Mouse (Mus musculus) G1E (cell line): ENCODE data around the gene Src. TPM values are rescaled to one million over a fixed set of nuclear protein-coding genes. Genes with fewer than 3 reads are reported as not detected.

Source experiments
- ATAC-seq: 2 replicates; pipeline ENCODE4 v1.8.0; 2016; ENCODE audit warnings: mild to moderate bottlenecking; ENCODE audit not compliant: insufficient number of reproducible peaks, poor library complexity, low FRiP score, severe bottlenecking; ENCODE audit errors: extremely low read depth
- DNase-seq: peaks from one replicate; pipeline ENCODE4 v3.0.0; 2012; ENCODE audit warnings: low spot score
- H3K27me3 ChIP-seq: 2 replicates; pipeline ENCODE4 v1.6.1; 2012; ENCODE audit warnings: mild to moderate bottlenecking, low read length, inconsistent platforms; ENCODE audit not compliant: insufficient read depth
- H3K36me3 ChIP-seq: replicated peaks from 2 replicates; pipeline ENCODE3; 2012; ENCODE audit warnings: mild to moderate bottlenecking, inconsistent platforms
- H3K4me1 ChIP-seq: 2 replicates; pipeline ENCODE4 v1.6.1; 2012; ENCODE audit warnings: low read depth, low read length, inconsistent platforms, mixed read lengths; ENCODE audit not compliant: insufficient read depth
- H3K4me3 ChIP-seq: 2 replicates; pipeline ENCODE4 v1.5.1; 2012; ENCODE audit warnings: low read depth, mild to moderate bottlenecking, inconsistent platforms, low read length, moderate library complexity, mixed read lengths
- H3K9me3 ChIP-seq: replicated peaks from 2 replicates; pipeline ENCODE4 v1.6.1; 2012; ENCODE audit warnings: inconsistent platforms
- CTCF ChIP-seq: IDR thresholded peaks from 2 replicates; pipeline ENCODE4 v1.5.1; 2012; ENCODE audit warnings: low read depth, low read length, inconsistent platforms, mixed read lengths
- GATA1 ChIP-seq: IDR thresholded peaks from 2 replicates; pipeline ENCODE4 v1.6.1; 2012; ENCODE audit warnings: borderline replicate concordance, low read length, inconsistent platforms, mixed read lengths
- GATA2 ChIP-seq: IDR thresholded peaks from 2 replicates; pipeline ENCODE4 v1.6.1; 2012; ENCODE audit warnings: low read depth, low read length, inconsistent platforms, borderline replicate concordance
- POLR2AphosphoS5 ChIP-seq: IDR thresholded peaks from 2 replicates; pipeline ENCODE4 v1.6.1; 2012; ENCODE audit warnings: low read depth, low read length, inconsistent platforms; ENCODE audit not compliant: insufficient replicate concordance
- TAL1 ChIP-seq: conservative IDR thresholded peaks from 2 replicates; pipeline ENCODE4 v1.6.1; 2012; ENCODE audit warnings: low read depth, low read length, inconsistent platforms, mixed read lengths
- polyA plus RNA-seq: library from polyadenylated mRNA; stranded (reverse); fragments of >175 nt; gene quantifications from 2 replicates; pipeline ENCODE4 v1.2.3, GENCODE M21; 2012
- total RNA-seq, 2 experiments: library from RNA; stranded (forward) in 1 of 2; stranded (reverse) in 1 of 2; fragments of 200-1000 nt in 1 of 2; fragments of >200 nt in 1 of 2; fragmentation: Nextera tagmentation in 1 of 2; gene quantifications; 2 replicates each; pipeline ENCODE4 v1.2.3; 2014 to 2017

Src gene
- total and polyA plus RNA-seq, 3 experiments: 0.22 to 0.49 TPM; not detected in 1

GRCm38 (mm10) chr2:157420404-157420803, 2.2 kb downstream of the Src start:
- Histone ChIP-seq H3K27me3 (peaks cover 26% of the 10 kb centered on the region), H3K36me3 (no peaks in the 10 kb centered on the region), H3K9me3 (peaks cover 3% of the 10 kb centered on the region; the same call in 1 of the 2 replicates), H3K4me1 (no peaks in the 10 kb centered on the region), H3K4me3 (no peak overlapping the region)
- no peak for DNase-seq
- TF ChIP-seq GATA2: no peak
- TF ChIP-seq CTCF: no peak
- TF ChIP-seq GATA1: no peak
- no peak for TF ChIP-seq POLR2AphosphoS5
- TF ChIP-seq TAL1: no peak
- no peak for ATAC-seq

- no peak for DNase-seq
- peaks cover 25% of the 10 kb centered on the region for H3K27me3 ChIP-seq
- no peaks in the 10 kb centered on the region for H3K4me1 ChIP-seq
- no peak overlapping the region for H3K4me3 ChIP-seq
- no peaks in the 10 kb centered on the region for H3K36me3 ChIP-seq
- no peak for ATAC-seq
- TF ChIP-seq GATA1 (no peak), TAL1 (no peak), POLR2AphosphoS5 (no peak), CTCF (no peak), GATA2 (no peak)
- H3K9me3 ChIP-seq: peaks cover 3% of the 10 kb centered on the region; the same call in 1 of the 2 replicates
Observed at GRCm38 (mm10) chr2:157422062-157422655, 3.9 kb downstream of the Src start.

- Histone ChIP-seq H3K4me3 (no peak overlapping the region), H3K36me3 (no peaks in the 10 kb centered on the region), H3K4me1 (no peaks in the 10 kb centered on the region), H3K27me3 (peaks cover 24% of the 10 kb centered on the region), H3K9me3 (peaks cover 3% of the 10 kb centered on the region; the same call in 1 of the 2 replicates)
- DNase-seq: no peak
- ATAC-seq: no peak
- TF ChIP-seq GATA2 (no peak), GATA1 (no peak), TAL1 (no peak), POLR2AphosphoS5 (no peak), CTCF (no peak)
Observed at GRCm38 (mm10) chr2:157422854-157423705, 4.8 kb downstream of the Src start.

GRCm38 (mm10) chr2:157423706-157424125, 5.5 kb downstream of the Src start:
- ATAC-seq: no peak
- peaks cover 3% of the 10 kb centered on the region; the same call in 1 of the 2 replicates for H3K9me3 ChIP-seq
- H3K4me1 ChIP-seq: no peaks in the 10 kb centered on the region
- TF ChIP-seq GATA2 (no peak), TAL1 (no peak)
- H3K36me3 ChIP-seq: no peaks in the 10 kb centered on the region
- peaks cover 21% of the 10 kb centered on the region; the same call in 1 of the 2 replicates for H3K27me3 ChIP-seq
- no peak overlapping the region for H3K4me3 ChIP-seq
- no peak for DNase-seq

GRCm38 (mm10) chr2:157424126-157424903, 6.1 kb downstream of the Src start:
- DNase-seq (no peak), ATAC-seq (no peak)
- TF ChIP-seq TAL1 (no peak), CTCF (no peak), GATA1 (no peak), POLR2AphosphoS5 (no peak), GATA2 (no peak)
- Histone ChIP-seq H3K4me3 (no peak overlapping the region), H3K9me3 (peaks cover 3% of the 10 kb centered on the region; the same call in 1 of the 2 replicates), H3K4me1 (no peaks in the 10 kb centered on the region), H3K36me3 (no peaks in the 10 kb centered on the region), H3K27me3 (peaks cover 22% of the 10 kb centered on the region; the same call in 1 of the 2 replicates)

GRCm38 (mm10) chr2:157424904-157425642, 6.8 kb downstream of the Src start:
- no peak overlapping the region for H3K4me3 ChIP-seq
- H3K4me1 ChIP-seq: no peaks in the 10 kb centered on the region
- no peak for TF ChIP-seq GATA1
- no peak for TF ChIP-seq CTCF
- no peak for TF ChIP-seq TAL1
- no peaks in the 10 kb centered on the region for H3K36me3 ChIP-seq
- no peak for ATAC-seq
- peaks cover 3% of the 10 kb centered on the region; the same call in 1 of the 2 replicates for H3K9me3 ChIP-seq
- DNase-seq: no peak
- H3K27me3 ChIP-seq: peaks cover 18% of the 10 kb centered on the region; the same call in 1 of the 2 replicates
